Mouse (Mus musculus): ENCODE results near the gene Tlr9. TPM values are rescaled to one million over a fixed set of nuclear protein-coding genes. Genes with fewer than 3 reads are reported as not detected.

The Tlr9 gene
- polyA plus RNA-seq, 1 experiment, result not detected

GRCm38 (mm10) chr9:106210853-106211609 lies 11.4 kb upstream of the Tlr9 start:
- no peak overlapping the region for H3K4me3 ChIP-seq (ENCODE audit: insufficient read depth, low read depth, low read length)
- no peak overlapping the region for H3K27ac ChIP-seq (ENCODE audit: insufficient read depth, low read depth, low read length)
- peaks cover 18% of the 10 kb centered on the region for H3K4me1 ChIP-seq (ENCODE audit: control insufficient read depth, insufficient read depth, low read length)
- 47% methylated on average over 9 of the region's 9 CpGs for WGBS
- TF ChIP-seq CTCF (IDR thresholded peaks at IDR 0.05; ENCODE audit: insufficient read depth, low read depth, low read length) (no peak), POLR2A (IDR thresholded peaks at IDR 0.05; ENCODE audit: insufficient read depth, low read depth, low read length) (no peak)

- 0 out of 2 replicates have a peak, but pooled peaks have one; percentile 19 for TF ChIP-seq POLR2A (IDR thresholded peaks at IDR 0.05; ENCODE audit: insufficient read depth, low read depth, low read length)
- TF ChIP-seq CTCF (IDR thresholded peaks at IDR 0.05; ENCODE audit: insufficient read depth, low read depth, low read length), result peak; percentile 100
- peaks cover 17% of the 10 kb centered on the region for H3K4me1 ChIP-seq (ENCODE audit: control insufficient read depth, insufficient read depth, low read length)
- H3K4me3 ChIP-seq (ENCODE audit: insufficient read depth, low read depth, low read length), result peak overlapping the region; percentile 35
- 16% methylated on average over 37 of the region's 37 CpGs for WGBS
- H3K27ac ChIP-seq (ENCODE audit: insufficient read depth, low read depth, low read length), result no peak overlapping the region
These were observed 10.5 kb upstream of the Tlr9 start for GRCm38 (mm10) chr9:106211680-106212593.

GRCm38 (mm10) chr9:106212594-106212981 lies 9.8 kb upstream of the Tlr9 start:
- Histone ChIP-seq H3K4me3 (ENCODE audit: insufficient read depth, low read depth, low read length) (no peak overlapping the region), H3K4me1 (ENCODE audit: control insufficient read depth, insufficient read depth, low read length) (peaks cover 17% of the 10 kb centered on the region), H3K27ac (ENCODE audit: insufficient read depth, low read depth, low read length) (no peak overlapping the region)
- WGBS, result 87% methylated on average over 12 of the region's 12 CpGs
- TF ChIP-seq POLR2A (IDR thresholded peaks at IDR 0.05; ENCODE audit: insufficient read depth, low read depth, low read length) (no peak), CTCF (IDR thresholded peaks at IDR 0.05; ENCODE audit: insufficient read depth, low read depth, low read length) (no peak)

- TF ChIP-seq POLR2A (IDR thresholded peaks at IDR 0.05; ENCODE audit: insufficient read depth, low read depth, low read length) (no peak), CTCF (IDR thresholded peaks at IDR 0.05; ENCODE audit: insufficient read depth, low read depth, low read length) (no peak)
- H3K4me1 ChIP-seq (ENCODE audit: control insufficient read depth, insufficient read depth, low read length), result peaks cover 15% of the 10 kb centered on the region
- H3K4me3 ChIP-seq (ENCODE audit: insufficient read depth, low read depth, low read length), result no peak overlapping the region
- H3K27ac ChIP-seq (ENCODE audit: insufficient read depth, low read depth, low read length), result no peak overlapping the region
- WGBS, result 89% methylated on average over 6 of the region's 6 CpGs
These were observed 6.9 kb upstream of the Tlr9 start for GRCm38 (mm10) chr9:106215341-106216125.

- H3K4me1 ChIP-seq (ENCODE audit: control insufficient read depth, insufficient read depth, low read length), result peaks cover 4% of the 10 kb centered on the region
- no peak overlapping the region for H3K4me3 ChIP-seq (ENCODE audit: insufficient read depth, low read depth, low read length)
- WGBS, result 81% methylated on average over 7 of the region's 7 CpGs
- TF ChIP-seq POLR2A (IDR thresholded peaks at IDR 0.05; ENCODE audit: insufficient read depth, low read depth, low read length) (no peak), CTCF (IDR thresholded peaks at IDR 0.05; ENCODE audit: insufficient read depth, low read depth, low read length) (no peak)
- H3K27ac ChIP-seq (ENCODE audit: insufficient read depth, low read depth, low read length), result no peak overlapping the region
These were observed 5.4 kb upstream of the Tlr9 start for GRCm38 (mm10) chr9:106216971-106217370.

- 82% methylated on average over 8 of the region's 8 CpGs for WGBS
- H3K4me3 ChIP-seq (ENCODE audit: insufficient read depth, low read depth, low read length), result no peak overlapping the region
- no peak for TF ChIP-seq POLR2A (IDR thresholded peaks at IDR 0.05; ENCODE audit: insufficient read depth, low read depth, low read length)
- TF ChIP-seq CTCF (IDR thresholded peaks at IDR 0.05; ENCODE audit: insufficient read depth, low read depth, low read length), result no peak
These were observed 1.4 kb upstream of the Tlr9 start for GRCm38 (mm10) chr9:106220894-106221523.

GRCm38 (mm10) chr9:106222994-106223393 lies 596 bp downstream of the Tlr9 start:
- Histone ChIP-seq H3K4me1 (ENCODE audit: control insufficient read depth, insufficient read depth, low read length) (peaks cover 10% of the 10 kb centered on the region), H3K4me3 (ENCODE audit: insufficient read depth, low read depth, low read length) (no peak overlapping the region), H3K27ac (ENCODE audit: insufficient read depth, low read depth, low read length) (no peak overlapping the region)
- WGBS, result 96% methylated on average over 4 of the region's 4 CpGs
- no peak for TF ChIP-seq CTCF (IDR thresholded peaks at IDR 0.05; ENCODE audit: insufficient read depth, low read depth, low read length)
- no peak for TF ChIP-seq POLR2A (IDR thresholded peaks at IDR 0.05; ENCODE audit: insufficient read depth, low read depth, low read length)

More at GRCm38 (mm10) chr9:106220894-106221523, 1.4 kb upstream of the Tlr9 start:
- Histone ChIP-seq H3K4me1 (ENCODE audit: control insufficient read depth, insufficient read depth, low read length) (peaks cover 6% of the 10 kb centered on the region), H3K27ac (ENCODE audit: insufficient read depth, low read depth, low read length) (no peak overlapping the region)
